Mouse (Mus musculus) adrenal gland, postnatal 25 days (tissue): Measurements from ENCODE around the gene Arhgap23. TPM values are rescaled to one million over a fixed set of nuclear protein-coding genes. Genes with fewer than 3 reads are reported as not detected.
A peak's percentile ranks its signal among the peaks of the same experiment; 100 is the strongest.

Experiments
- DNase-seq: peaks from one replicate; pipeline ENCODE4 v3.0.0; 2021; ENCODE audit warnings: mixed read lengths
- total RNA-seq: library from RNA; stranded (reverse); gene quantifications from 2 replicates; pipeline ENCODE4 v1.2.3, GENCODE M21; 2021

The Arhgap23 gene
- total RNA-seq, 1 experiment from 2014 or later = 37.8 TPM

- DNase-seq = no peak
Observed at GRCm38 (mm10) chr11:97505784-97506183, 90.5 kb downstream of the Arhgap23 start.

GRCm38 (mm10) chr11:97506331-97506730 lies 91.0 kb downstream of the Arhgap23 start:
- DNase-seq = no peak

GRCm38 (mm10) chr11:97508198-97508597 lies 92.9 kb downstream of the Arhgap23 start:
- no peak for DNase-seq

GRCm38 (mm10) chr11:97509058-97509457 lies 93.7 kb downstream of the Arhgap23 start:
- DNase-seq = no peak

GRCm38 (mm10) chr11:97509715-97510485 lies 94.6 kb downstream of the Arhgap23 start:
- no peak for DNase-seq

- peak; percentile 76 for DNase-seq
Observed at GRCm38 (mm10) chr11:97510966-97511660, 95.8 kb downstream of the Arhgap23 start.

GRCm38 (mm10) chr11:97511661-97512369 lies 96.5 kb downstream of the Arhgap23 start:
- DNase-seq = no peak

- no peak for DNase-seq
Observed at GRCm38 (mm10) chr11:97512511-97512910, 97.2 kb downstream of the Arhgap23 start.

- no peak for DNase-seq
Observed at GRCm38 (mm10) chr11:97513066-97513465, 97.7 kb downstream of the Arhgap23 start.

GRCm38 (mm10) chr11:97520541-97520940 lies 105.2 kb downstream of the Arhgap23 start:
- no peak for DNase-seq

GRCm38 (mm10) chr11:97521741-97522474 lies 106.6 kb downstream of the Arhgap23 start:
- no peak for DNase-seq

GRCm38 (mm10) chr11:97523107-97523506 lies 107.8 kb downstream of the Arhgap23 start:
- DNase-seq = peak; percentile 36

- DNase-seq = peak; percentile 71
Observed at GRCm38 (mm10) chr11:97523827-97524261, 108.5 kb downstream of the Arhgap23 start.

- DNase-seq = no peak
Observed at GRCm38 (mm10) chr11:97524306-97524705, 109.0 kb downstream of the Arhgap23 start.

GRCm38 (mm10) chr11:97525313-97525712 lies 110.0 kb downstream of the Arhgap23 start:
- DNase-seq = peak; percentile 72

GRCm38 (mm10) chr11:97528282-97528808 lies 113.0 kb downstream of the Arhgap23 start:
- DNase-seq = no peak

- DNase-seq = no peak
Observed at GRCm38 (mm10) chr11:97530069-97530468, 114.7 kb downstream of the Arhgap23 start.

GRCm38 (mm10) chr11:97530961-97531360 lies 115.6 kb downstream of the Arhgap23 start:
- no peak for DNase-seq

GRCm38 (mm10) chr11:97531381-97532260 lies 116.3 kb downstream of the Arhgap23 start:
- DNase-seq = peak; percentile 95

GRCm38 (mm10) chr11:97532354-97532753 lies 117.0 kb downstream of the Arhgap23 start:
- no peak for DNase-seq
